Mouse (Mus musculus) embryonic facial prominence, embryonic 12.5 days (tissue): ENCODE measurements around the gene Zmiz1. TPM values are rescaled to one million over a fixed set of nuclear protein-coding genes. Genes with fewer than 3 reads are reported as not detected.

Source experiments
- ATAC-seq: fragments of 200-750 bp; cut with Nextera tagmentation; 2 replicates; pipeline ENCODE4 v1.8.0; 2017; ENCODE audit not compliant: insufficient number of reproducible peaks, insufficient read depth, low FRiP score, low TSS enrichment
- H3K27ac ChIP-seq: fragments of 300-500 bp; sonication (generic); 2 replicates; pipeline ENCODE4 v1.5.1; 2016; ENCODE audit warnings: mild to moderate bottlenecking
- H3K27me3 ChIP-seq: fragments of 300-500 bp; sonication (generic); 2 replicates; pipeline ENCODE4 v1.6.1; 2016; ENCODE audit warnings: mild to moderate bottlenecking, moderate library complexity
- H3K36me3 ChIP-seq: fragments of 300-500 bp; sonication (generic); 2 replicates; pipeline ENCODE4 v1.6.1; 2016; ENCODE audit warnings: mild to moderate bottlenecking
- H3K4me1 ChIP-seq: fragments of 300-500 bp; sonication (generic); 2 replicates; pipeline ENCODE4 v1.6.1; 2016
- H3K4me2 ChIP-seq: fragments of 300-500 bp; sonication (generic); replicated peaks from 2 replicates; pipeline ENCODE4 v1.6.1; 2016; ENCODE audit warnings: mild to moderate bottlenecking, moderate library complexity
- H3K4me3 ChIP-seq: fragments of 300-500 bp; sonication (generic); 2 replicates; pipeline ENCODE4 v1.5.1; 2016; ENCODE audit warnings: mild to moderate bottlenecking
- H3K9ac ChIP-seq: fragments of 300-500 bp; sonication (generic); 2 replicates; pipeline ENCODE4 v1.6.1; 2016; ENCODE audit warnings: mild to moderate bottlenecking, moderate library complexity
- H3K9me3 ChIP-seq: fragments of 300-500 bp; sonication (generic); 2 replicates; pipeline ENCODE4 v1.6.1; 2016; ENCODE audit warnings: mild to moderate bottlenecking, moderate library complexity
- WGBS: fragments of 180-500 bp; shearing (Covaris S2); methylation state at CpG from one replicate; pipeline ENCODE4 v1.1.7; 2016; 5-methylcytosine and 5-hydroxymethylcytosine counted together
- polyA plus RNA-seq: library from polyadenylated mRNA; unstranded; fragments of >200 nt; fragmentation: Nextera tagmentation; extraction: Ambion mirVana; gene quantifications from 2 replicates; pipeline ENCODE4 v1.2.1, GENCODE M21; 2016

The Zmiz1 gene
- polyA plus RNA-seq, 1 experiment from 2014 or later: 43.8 TPM

DNA sequence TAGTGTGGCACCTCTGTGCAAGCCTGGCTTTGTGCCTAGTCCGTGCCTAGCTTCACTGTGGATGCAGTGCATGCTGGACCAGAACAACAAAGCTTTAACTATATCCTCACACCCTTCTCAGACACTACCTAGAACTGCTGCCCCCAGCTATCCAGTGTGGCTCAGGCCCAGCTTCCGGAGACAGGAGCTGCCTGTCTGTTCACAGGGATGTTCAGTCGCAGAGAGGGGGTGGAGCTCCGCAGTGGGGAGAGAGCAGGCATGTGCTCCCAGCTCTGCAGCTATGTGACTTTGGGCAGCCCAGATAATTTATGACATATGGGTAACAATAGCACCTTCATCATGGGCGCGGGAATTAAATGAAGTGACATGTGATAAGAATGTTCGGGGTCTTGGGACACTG lies 52.0 kb downstream of the Zmiz1 start:
- H3K4me1 ChIP-seq: peaks cover 66% of the 10 kb centered on the region
- 42% methylated on average over 7 of the region's 7 CpGs for WGBS

GRCm38 (mm10) chr14:25511564-25511963 lies 52.6 kb downstream of the Zmiz1 start:
- Histone ChIP-seq H3K4me3 (no peak overlapping the region), H3K9ac (no peak overlapping the region), H3K27ac (peak overlapping the region; percentile 3; the same call in 1 of the 2 replicates), H3K27me3 (no peaks in the 10 kb centered on the region), H3K36me3 (peaks cover 26% of the 10 kb centered on the region), H3K9me3 (no peaks in the 10 kb centered on the region), H3K4me2 (no peak overlapping the region), H3K4me1 (peaks cover 71% of the 10 kb centered on the region)
- 41% methylated on average over 3 of the region's 3 CpGs for WGBS
- no peak for ATAC-seq

More for the DNA sequence above, 52.0 kb downstream of the Zmiz1 start:
- H3K4me2 ChIP-seq: no peak overlapping the region
- no peak for ATAC-seq
- H3K27ac ChIP-seq: peak overlapping the region; percentile 42
- no peak overlapping the region for H3K4me3 ChIP-seq
- H3K9ac ChIP-seq: no peak overlapping the region
- H3K27me3 ChIP-seq: no peaks in the 10 kb centered on the region
- H3K36me3 ChIP-seq: peaks cover 30% of the 10 kb centered on the region
- H3K9me3 ChIP-seq: no peaks in the 10 kb centered on the region

GRCm38 (mm10) chr14:25511967-25512366 lies 53.0 kb downstream of the Zmiz1 start:
- H3K4me1 ChIP-seq: peaks cover 75% of the 10 kb centered on the region
- WGBS: 18% methylated on average over 5 of the region's 5 CpGs
- H3K9ac ChIP-seq: no peak overlapping the region
- H3K9me3 ChIP-seq: no peaks in the 10 kb centered on the region
- H3K4me3 ChIP-seq: no peak overlapping the region
- H3K27me3 ChIP-seq: no peaks in the 10 kb centered on the region
- no peak overlapping the region for H3K4me2 ChIP-seq
- no peak for ATAC-seq
- peak overlapping the region; percentile 3; the same call in 1 of the 2 replicates for H3K27ac ChIP-seq
- peaks cover 22% of the 10 kb centered on the region for H3K36me3 ChIP-seq

DNA sequence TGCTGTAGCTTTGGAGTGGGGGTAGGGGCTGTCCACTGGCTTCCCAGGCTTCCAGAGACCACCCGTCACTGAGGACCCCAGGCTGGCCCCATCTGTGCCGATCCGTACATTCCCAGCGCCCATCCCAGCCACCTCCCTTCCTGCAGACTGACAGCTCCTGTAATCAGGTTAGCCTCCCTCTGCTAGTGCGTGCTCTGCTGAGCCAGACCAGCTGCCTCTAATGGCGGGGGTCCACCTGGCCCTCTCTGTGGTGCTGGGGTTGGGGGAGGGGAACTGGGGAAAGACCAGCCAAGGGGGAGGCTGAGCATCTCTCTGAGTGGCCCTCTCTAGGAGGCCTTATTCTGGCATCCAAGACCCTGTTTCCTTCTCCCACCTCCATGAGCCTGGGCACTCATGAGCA lies 53.8 kb downstream of the Zmiz1 start:
- H3K9me3 ChIP-seq: no peaks in the 10 kb centered on the region
- H3K27me3 ChIP-seq: no peaks in the 10 kb centered on the region
- H3K9ac ChIP-seq: no peak overlapping the region
- peak; percentile 12; the same call in 1 of the 2 replicates for ATAC-seq
- H3K4me3 ChIP-seq: no peak overlapping the region
- 0 out of 2 replicates have a peak overlapping the region, but pooled peaks have one; percentile 20 for H3K27ac ChIP-seq
- H3K4me1 ChIP-seq: peaks cover 81% of the 10 kb centered on the region
- no peak overlapping the region for H3K4me2 ChIP-seq
- H3K36me3 ChIP-seq: peaks cover 15% of the 10 kb centered on the region
- WGBS: 14% methylated on average over 6 of the region's 6 CpGs

DNA sequence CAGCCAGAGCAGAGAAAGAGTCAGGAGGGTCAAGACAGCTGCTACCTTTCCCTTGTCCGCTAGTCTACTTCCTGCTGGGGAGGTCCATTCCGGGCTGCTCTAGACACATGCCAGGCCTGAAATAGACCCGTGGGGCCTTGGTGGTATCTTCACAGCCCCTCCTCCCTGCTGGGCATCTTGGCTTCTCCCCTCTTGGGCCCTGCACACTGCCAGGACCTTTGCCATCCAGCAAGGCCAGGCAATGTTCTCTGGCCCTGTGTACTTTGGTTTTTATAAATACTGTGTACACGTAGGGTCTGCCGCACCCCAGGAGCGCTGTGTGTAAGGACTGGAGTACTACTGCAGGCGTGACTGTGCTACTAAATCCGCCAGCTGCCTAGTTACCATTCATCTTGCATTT lies 54.5 kb downstream of the Zmiz1 start:
- Histone ChIP-seq H3K27me3 (no peaks in the 10 kb centered on the region), H3K4me1 (peaks cover 78% of the 10 kb centered on the region), H3K36me3 (peaks cover 10% of the 10 kb centered on the region), H3K9ac (no peak overlapping the region), H3K4me2 (no peak overlapping the region), H3K4me3 (no peak overlapping the region), H3K9me3 (no peaks in the 10 kb centered on the region), H3K27ac (no peak overlapping the region)
- WGBS: 76% methylated on average over 8 of the region's 8 CpGs
- ATAC-seq: no peak

- Histone ChIP-seq H3K4me2 (no peak overlapping the region), H3K4me1 (peaks cover 69% of the 10 kb centered on the region), H3K27me3 (no peaks in the 10 kb centered on the region), H3K9me3 (no peaks in the 10 kb centered on the region), H3K36me3 (no peaks in the 10 kb centered on the region), H3K27ac (no peak overlapping the region), H3K4me3 (no peak overlapping the region), H3K9ac (no peak overlapping the region)
- 68% methylated on average over 2 of the region's 2 CpGs for WGBS
- ATAC-seq: no peak
Observed at GRCm38 (mm10) chr14:25514943-25515512, 56.0 kb downstream of the Zmiz1 start.

- Histone ChIP-seq H3K36me3 (no peaks in the 10 kb centered on the region), H3K27me3 (no peaks in the 10 kb centered on the region), H3K4me2 (no peak overlapping the region), H3K4me3 (no peak overlapping the region), H3K4me1 (peaks cover 65% of the 10 kb centered on the region), H3K9ac (no peak overlapping the region), H3K27ac (no peak overlapping the region), H3K9me3 (no peaks in the 10 kb centered on the region)
- 77% methylated on average over 9 of the region's 9 CpGs for WGBS
- ATAC-seq: no peak
Observed at GRCm38 (mm10) chr14:25515924-25516323, 56.9 kb downstream of the Zmiz1 start.

DNA sequence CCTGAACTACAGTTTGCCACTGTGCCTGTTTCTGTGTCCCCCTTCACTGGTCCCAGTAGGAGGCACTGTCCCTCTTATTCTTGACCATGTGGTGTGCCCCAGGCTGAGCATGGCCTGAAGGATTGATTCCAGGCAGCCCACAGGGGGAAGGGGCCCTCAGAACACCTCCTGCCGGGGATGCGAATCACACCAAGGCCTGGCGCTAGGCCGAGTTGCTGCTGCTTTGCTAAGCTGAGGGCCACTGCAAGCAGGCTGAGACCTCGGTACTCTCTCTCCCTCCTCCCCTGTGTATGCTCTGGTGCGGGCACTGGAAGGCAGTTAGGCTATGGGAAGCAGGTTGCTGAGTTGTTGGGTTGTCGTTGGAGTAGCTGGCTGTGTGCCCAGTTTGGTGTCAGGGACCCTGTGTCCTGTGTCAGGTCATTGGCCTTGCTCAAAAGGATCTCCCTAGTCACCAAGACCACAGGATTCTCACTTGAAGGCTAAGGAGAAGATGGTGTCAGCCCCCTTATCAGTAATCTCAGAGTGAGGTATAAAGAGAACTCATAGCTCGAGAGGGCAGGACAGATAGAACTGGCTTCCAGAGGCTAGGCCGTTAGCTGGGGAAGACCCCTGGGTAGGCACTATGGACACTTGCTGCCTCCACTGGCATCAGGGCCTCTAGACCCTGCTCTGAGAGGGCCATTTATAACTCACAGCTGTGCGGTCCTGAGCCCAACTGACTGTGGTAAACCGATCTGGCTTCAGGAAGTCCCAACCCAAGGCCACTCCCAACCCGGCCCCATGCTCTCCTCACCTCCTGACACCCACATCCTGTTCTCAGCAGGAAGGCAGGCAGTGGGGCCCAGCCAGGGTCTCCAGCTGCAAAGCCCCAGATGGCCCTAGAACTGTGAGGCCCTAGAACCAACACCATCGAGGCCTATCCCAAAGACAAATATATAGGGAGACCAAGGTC lies 57.9 kb downstream of the Zmiz1 start:
- Histone ChIP-seq H3K4me3 (no peak overlapping the region), H3K9ac (no peak overlapping the region), H3K27ac (peak overlapping the region; percentile 73), H3K27me3 (no peaks in the 10 kb centered on the region), H3K4me1 (peaks cover 58% of the 10 kb centered on the region), H3K9me3 (no peaks in the 10 kb centered on the region), H3K4me2 (no peak overlapping the region), H3K36me3 (no peaks in the 10 kb centered on the region)
- WGBS: 24% methylated on average over 13 of the region's 13 CpGs
- peak; percentile 36; the same call in 1 of the 2 replicates for ATAC-seq

- H3K4me2 ChIP-seq: no peak overlapping the region
- H3K9ac ChIP-seq: no peak overlapping the region
- H3K36me3 ChIP-seq: peaks cover 6% of the 10 kb centered on the region; the same call in 1 of the 2 replicates
- peaks cover 49% of the 10 kb centered on the region for H3K4me1 ChIP-seq
- H3K9me3 ChIP-seq: no peaks in the 10 kb centered on the region
- no peak overlapping the region for H3K4me3 ChIP-seq
- no peaks in the 10 kb centered on the region for H3K27me3 ChIP-seq
- no peak overlapping the region for H3K27ac ChIP-seq
- no peak for ATAC-seq
- WGBS: 85% methylated on average over 5 of the region's 5 CpGs
Observed at GRCm38 (mm10) chr14:25518645-25519044, 59.7 kb downstream of the Zmiz1 start.

DNA sequence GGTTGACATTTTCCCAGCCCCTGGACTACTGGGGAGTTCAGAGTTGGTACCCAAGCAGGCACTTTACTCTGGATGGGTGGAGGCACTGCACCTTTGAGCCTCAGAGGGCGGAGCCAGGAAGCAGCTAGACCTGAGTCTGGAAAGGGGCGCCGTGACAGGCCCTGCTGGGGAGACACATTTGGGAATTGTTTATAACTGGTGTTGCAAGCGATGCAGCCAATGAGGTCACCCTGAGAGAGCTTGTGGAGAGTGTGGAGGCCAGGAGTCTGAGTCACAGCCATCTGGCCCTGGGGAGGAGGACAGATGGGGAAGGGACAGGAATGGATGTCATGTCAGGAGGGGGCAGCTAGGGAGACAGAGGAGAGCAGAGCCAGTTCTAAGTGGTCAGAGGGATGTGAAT lies 60.7 kb downstream of the Zmiz1 start:
- peaks cover 47% of the 10 kb centered on the region for H3K4me1 ChIP-seq

GRCm38 (mm10) chr14:25520589-25520988 lies 61.6 kb downstream of the Zmiz1 start:
- Histone ChIP-seq H3K9me3 (no peaks in the 10 kb centered on the region), H3K9ac (no peak overlapping the region), H3K27ac (no peak overlapping the region), H3K36me3 (peaks cover 17% of the 10 kb centered on the region; the same call in 1 of the 2 replicates), H3K27me3 (no peaks in the 10 kb centered on the region), H3K4me1 (peaks cover 41% of the 10 kb centered on the region), H3K4me2 (no peak overlapping the region), H3K4me3 (no peak overlapping the region)
- no peak for ATAC-seq
- 86% methylated on average over 4 of the region's 4 CpGs for WGBS

More for the DNA sequence above, 60.7 kb downstream of the Zmiz1 start:
- Histone ChIP-seq H3K9me3 (no peaks in the 10 kb centered on the region), H3K4me2 (no peak overlapping the region), H3K4me3 (no peak overlapping the region), H3K27ac (0 out of 2 replicates have a peak overlapping the region, but pooled peaks have one; percentile 0), H3K27me3 (no peaks in the 10 kb centered on the region), H3K9ac (no peak overlapping the region), H3K36me3 (peaks cover 10% of the 10 kb centered on the region; the same call in 1 of the 2 replicates)
- 60% methylated on average over 4 of the region's 4 CpGs for WGBS
- no peak for ATAC-seq

DNA sequence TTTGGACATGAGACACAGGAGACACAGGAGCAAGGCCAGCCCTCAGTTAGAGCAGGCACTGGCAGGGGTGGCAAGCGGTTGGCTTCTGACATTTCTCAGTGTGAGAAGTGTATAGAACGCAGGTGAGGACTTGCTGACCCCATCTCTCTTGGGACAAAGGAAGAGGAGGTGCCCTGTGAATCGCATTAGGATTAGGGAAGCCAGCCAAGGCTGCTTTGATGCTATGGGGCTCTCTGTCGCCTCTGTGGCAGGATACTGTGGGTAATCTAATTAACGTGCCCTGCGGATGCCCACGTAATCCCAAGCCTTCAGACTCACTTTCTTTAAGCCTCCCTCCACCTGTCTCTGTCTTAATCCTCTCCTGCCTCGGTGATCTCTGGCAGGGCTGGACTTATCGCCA lies 62.0 kb downstream of the Zmiz1 start:
- Histone ChIP-seq H3K27ac (no peak overlapping the region), H3K4me2 (no peak overlapping the region), H3K4me1 (peaks cover 37% of the 10 kb centered on the region), H3K27me3 (no peaks in the 10 kb centered on the region), H3K9me3 (no peaks in the 10 kb centered on the region), H3K36me3 (peaks cover 17% of the 10 kb centered on the region; the same call in 1 of the 2 replicates), H3K4me3 (no peak overlapping the region), H3K9ac (no peak overlapping the region)
- WGBS: 57% methylated on average over 9 of the region's 9 CpGs
- no peak for ATAC-seq
